Mouse (Mus musculus) stomach, postnatal 0 days (tissue): ENCODE measurements at regions not wholly inside any gene's neighbourhood (a gene's known extent, or its start where the extent isn't known, plus 50 kb on each side); places are given as distances from the start of the nearest gene placed in this dataset.

Experiments used
- CTCF ChIP-seq: IDR thresholded peaks from 2 replicates; pipeline ENCODE4 v1.5.1; 2016; ENCODE audit warnings: antibody characterized with exemption, low read depth, mild to moderate bottlenecking, moderate library complexity
- EP300 ChIP-seq: optimal IDR thresholded peaks from 2 replicates; pipeline ENCODE3; 2016; ENCODE audit warnings: antibody characterized with exemption

GRCm38 (mm10) chr5:90160281-90160680 lies 63.5 kb downstream of the Cox18 start:
- TF ChIP-seq CTCF, result no peak
- no peak for TF ChIP-seq EP300
